Mouse (Mus musculus) kidney, adult 18-20 months (tissue): ENCODE measurements around the gene Cradd.
A peak's percentile ranks its signal among the peaks of the same experiment; 100 is the strongest.

Experiments used
- DNase-seq: peaks from one replicate; pipeline ENCODE4 v3.0.0; 2021

Cradd gene

DNA sequence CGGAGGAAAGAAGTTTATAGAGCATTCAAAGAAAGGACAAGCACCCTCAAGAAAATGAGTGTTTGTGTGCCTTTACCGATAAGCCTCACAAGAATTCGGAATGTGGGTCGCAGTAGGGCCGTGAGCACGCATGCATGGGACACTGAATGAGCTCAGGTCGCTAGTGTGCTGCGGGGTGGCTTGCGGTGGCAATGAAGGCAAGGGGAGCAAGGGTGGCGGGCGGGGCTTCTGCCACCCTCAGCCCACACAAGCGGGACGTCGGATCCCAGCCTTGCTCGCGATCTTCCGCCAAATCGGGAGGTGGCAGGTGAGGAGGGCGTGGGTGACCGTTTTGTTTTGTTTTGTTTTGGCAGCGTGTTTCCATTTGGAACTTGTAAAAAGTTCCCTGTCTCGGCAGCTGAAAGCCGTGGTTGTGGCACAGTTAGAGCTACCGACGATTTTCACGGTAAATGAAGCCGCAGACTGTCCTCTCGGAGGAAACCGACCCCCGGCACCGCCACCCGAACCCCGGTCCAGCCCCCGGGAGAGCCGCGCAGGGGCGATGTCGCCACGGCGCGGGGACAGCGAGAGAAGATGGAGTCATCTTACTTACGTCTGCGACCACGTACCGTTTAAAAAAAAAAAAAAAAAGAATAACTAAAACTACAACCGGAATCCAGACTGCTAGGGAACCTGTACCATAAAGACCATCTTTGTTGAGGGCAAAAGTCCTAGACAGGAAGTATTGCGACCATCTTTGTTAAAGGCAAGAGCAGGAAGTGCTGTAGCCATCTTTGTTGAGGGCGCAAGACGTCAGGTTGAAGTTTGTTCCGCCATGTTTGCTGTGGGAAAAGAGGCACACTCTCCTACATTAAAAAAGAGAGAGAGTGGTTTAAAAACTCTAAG is at the start of gene Cradd:
Cradd (minus strand) TSS at position 741 of the 885 bp plus-strand sequence.
- DNase-seq, result peak; percentile 90

DNA sequence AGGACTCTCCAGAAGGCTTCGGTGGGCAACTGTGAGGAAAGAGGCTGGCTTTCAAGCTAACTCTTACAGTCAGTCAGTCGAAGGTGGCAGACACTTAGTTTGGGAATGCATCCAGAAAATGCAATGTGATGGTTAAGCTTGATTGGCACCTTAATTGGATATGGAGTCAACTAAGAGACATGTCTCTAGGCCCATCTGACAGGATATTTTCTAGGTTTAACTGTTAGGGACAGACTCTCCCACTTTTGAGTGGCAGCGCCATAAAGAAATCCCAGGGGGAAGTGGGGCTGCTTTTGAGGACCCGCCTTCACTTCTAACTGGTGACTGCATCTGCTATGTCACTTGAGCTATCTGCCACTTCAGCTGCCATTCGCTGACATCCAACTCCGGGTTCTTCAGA is 49.4 kb upstream of the Cradd start:
- DNase-seq, result no peak

DNA sequence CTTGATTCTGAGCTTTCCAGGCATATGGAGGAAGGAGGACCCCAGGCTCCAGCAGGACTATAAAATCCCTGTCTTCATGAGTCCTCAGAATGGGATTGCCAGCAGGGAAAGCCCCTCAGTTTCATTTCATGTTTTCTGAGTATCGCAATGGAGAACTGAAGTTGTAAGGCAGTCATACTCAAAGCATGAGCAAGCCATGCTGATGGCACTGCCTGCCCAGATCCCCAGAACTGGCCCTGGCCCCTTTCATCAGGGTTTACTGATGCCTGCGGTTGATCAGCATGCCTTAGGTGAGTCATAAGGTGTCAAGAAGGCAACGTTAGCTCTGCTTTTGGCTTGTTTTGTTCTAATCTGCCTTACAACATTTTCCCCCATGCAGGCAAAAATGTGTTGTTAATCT is 48.0 kb upstream of the Cradd start:
- DNase-seq, result no peak

DNA sequence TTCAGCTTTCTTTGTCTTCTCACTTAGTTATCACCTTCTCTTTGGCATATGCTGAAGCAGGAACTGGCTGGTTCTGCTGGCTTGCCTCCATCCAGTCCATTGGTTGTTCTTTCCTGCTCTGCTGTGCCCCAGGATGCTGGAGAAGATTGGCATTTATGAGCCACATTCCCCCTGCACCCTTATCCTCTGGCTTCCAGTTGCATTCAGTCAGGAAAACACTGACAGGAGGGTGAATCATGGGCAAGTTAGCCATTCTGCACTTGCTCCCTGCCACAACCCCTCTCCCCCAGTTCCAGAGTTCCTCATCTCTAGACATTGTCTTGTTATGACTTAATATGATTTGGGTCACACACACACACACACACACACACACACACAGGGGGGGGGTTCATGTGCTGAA is 45.3 kb upstream of the Cradd start:
- no peak for DNase-seq

DNA sequence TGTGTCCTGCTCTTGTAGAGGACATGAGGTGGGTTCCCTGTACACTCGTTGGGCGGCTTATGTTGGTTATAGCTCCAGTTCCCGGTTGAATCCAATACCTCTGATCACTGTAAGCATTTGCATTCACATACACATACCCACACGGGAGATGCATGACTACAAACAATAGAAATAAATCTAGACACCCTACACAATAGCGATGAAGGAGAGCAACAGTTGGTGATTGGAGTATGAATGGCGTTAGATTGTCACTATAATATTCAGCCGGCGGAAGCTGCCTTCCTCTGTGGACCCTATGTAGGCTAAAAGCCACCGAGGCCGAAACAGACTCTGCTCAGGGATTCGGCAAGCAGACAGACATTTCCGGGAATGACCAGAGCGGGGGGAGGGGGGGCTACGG is 44.2 kb upstream of the Cradd start:
- DNase-seq, result no peak

DNA sequence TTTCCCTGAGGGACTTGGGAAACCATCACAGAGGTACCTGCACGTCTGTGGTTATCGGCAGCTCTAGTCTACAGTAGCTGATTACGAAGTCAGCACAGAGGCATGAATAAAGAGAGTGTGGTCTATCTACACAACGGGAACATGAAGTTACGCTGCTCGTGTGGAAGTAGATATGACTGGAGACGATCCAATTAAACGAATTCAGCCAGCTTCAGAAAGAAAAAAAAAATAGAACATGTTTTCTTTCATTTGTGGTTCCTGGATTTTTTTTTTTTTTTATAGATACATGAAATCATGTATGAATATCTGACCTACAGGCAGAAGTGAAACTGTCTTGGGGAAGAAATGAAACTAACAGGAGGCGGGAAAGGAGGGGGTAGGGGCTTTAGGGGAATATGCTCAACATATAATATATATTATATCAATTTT is 43.7 kb upstream of the Cradd start:
- DNase-seq, result no peak

DNA sequence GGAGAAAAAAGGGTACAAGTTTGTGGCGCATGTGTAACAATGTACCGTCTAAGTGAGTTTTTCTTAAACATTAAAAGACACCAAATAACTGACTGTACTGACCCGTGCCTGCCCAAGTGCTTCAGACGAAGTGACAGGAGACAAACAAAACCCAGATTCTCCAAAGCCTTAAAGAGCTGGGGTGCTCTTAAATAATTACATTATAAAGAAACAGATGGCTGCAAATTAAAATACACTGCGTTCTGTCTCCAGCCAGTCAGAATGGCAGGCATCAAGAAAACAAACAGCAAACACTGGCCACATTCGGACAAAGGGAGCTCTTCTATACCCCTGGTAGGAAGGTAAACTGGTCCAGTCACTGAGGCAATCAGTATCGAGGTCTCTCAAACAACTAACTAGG is 43.3 kb upstream of the Cradd start:
- DNase-seq, result no peak

DNA sequence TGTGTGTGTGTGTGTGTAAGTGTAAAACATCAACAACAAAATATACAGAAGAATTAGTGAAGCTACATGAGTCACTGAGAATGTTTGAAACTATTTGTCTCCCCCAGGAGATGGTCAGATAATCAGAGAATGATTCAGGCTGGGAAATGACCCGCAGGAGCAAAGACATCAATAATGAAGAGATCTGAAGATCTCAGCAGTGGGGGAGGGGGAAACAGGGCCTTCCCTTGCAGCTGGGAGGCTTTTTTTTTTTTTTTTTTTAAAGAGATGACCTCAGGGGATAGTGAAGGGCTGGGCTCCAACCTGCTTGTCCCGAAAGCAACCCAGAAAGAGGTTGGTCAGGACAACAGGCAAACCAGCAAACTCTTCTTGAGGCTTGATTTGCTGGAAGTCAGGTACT is 38.4 kb upstream of the Cradd start:
- DNase-seq, result no peak

DNA sequence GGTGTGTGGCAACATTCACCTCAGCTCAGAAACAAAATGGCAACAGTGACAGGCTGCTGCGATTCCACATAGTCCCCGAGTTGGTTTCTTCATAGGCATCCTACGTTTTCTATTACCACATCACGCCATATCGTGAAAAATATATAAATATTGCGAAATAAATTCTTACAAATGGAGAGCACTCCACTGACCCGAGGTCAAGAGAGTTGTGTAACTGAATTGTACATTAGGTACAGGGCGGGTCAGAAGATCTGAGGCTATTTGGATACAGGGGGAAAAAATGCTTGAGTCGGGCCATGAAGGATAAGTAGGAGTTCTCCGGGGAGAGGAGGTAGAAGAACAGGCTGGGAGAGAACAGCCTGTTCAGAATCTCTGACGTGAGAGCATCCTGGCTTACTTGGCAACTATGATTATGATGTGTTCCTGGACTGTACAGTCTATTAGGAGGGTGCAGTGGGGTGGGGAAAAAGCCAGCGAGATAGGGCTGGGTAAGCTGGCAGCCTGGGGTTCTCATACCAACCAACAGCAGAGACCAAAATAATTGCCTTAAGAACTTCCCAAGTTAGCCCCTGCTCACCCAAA is 37.4 kb upstream of the Cradd start:
- no peak for DNase-seq

DNA sequence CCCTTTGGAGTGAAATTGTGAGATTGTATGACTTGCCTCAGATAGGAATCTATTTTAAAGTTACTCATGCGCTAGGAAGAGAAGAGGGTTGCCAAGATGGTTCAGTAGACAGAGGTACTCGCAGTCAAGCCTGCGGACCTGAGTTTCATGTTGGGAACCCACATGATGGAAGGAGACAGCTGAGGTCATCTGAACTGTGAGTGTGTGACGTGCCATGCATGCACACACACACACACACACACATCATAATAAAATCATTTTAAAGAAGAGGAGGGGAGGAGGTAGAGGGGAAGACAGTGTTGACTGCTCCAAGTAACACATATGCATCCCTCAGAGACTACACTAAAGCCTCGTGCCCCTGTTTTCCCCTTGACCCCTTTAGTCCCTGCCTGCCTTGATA is 36.1 kb upstream of the Cradd start:
- no peak for DNase-seq

DNA sequence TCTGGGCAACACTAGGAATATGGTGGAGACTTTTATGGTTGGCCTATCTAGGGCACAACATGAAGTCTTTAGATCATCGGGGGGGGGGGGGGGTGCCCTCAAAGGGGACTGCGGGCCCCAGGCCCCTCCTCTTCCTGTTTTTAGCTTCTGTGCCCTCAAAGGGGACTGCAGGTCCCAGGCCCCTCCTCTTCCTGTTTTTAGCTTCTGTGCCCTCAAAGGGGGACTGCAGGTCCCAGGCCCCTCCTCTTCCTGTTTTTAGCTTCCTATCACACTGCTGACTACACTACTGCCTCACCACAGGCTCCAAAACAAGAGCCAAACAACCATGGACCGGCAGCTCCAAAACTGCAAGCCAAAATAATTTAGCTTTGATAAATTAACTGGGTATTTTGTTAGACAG is 33.8 kb upstream of the Cradd start:
- no peak for DNase-seq

DNA sequence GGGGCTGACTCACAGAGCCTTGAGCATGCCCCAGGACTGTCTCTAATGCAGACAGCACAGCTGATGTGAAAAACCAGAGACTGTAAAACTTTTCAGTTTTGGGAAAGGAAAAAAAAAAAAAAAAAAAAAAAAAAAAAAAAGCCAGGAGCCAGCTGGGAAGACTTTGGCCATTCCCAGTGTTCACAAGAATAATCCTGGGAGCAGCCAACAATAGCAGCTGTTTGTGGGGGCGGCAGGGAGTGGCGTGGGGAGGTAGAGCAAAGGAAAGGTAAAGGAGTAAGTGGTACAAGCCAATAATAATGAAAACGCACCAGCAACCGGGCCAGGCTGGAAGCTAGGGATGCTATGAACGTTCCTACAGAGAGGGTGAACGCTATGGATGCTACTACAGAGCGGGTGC is 32.8 kb upstream of the Cradd start:
- DNase-seq, result no peak

DNA sequence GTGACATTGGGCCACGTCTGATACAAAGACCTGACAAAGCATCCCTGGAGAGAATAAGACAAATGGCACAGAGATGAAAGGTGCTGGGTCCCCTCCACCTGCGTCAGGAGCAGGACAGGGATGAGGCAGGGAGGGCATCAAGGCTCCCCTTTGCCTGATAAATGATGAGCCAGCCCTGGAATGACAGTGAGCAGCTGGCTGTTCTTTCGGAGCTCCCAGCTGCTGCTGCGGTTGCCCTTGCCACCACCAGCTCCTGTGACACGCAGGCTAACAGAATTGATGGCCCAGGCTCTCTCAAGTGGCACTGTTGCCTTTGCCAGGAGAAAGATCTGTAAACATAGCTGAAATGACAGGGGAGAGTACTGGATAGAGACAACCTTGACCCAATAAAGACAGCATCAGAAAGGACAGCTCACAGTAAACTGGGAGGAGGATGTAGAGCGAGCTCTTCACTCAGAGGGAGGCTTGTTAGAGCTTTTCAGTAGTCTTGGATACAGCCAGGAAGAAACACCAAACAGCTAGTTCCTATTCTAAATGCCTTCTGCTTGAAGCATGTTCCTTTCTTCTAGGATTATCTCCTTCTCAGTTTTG is 31.8 kb upstream of the Cradd start:
- no peak for DNase-seq

DNA sequence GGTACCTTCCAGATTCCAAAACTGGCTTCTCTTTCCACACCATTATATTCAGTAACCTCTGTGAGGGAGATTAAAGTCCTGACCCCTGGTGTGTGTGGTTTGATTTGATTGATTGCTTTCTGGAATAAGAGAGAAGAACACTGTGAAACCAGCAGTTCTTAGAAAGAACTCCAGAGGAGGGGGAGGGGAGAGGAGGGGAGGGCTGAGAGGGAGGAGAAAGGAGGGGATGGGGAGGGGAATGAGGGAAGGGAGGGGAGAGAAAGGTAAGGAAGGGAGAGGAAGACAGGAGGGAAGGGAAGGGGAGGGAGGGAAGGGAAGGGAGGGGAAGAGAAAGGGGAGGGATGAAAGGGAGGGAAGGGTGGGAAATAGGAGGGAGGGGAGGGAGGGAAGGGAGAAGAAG is 30.7 kb upstream of the Cradd start:
- DNase-seq, result no peak

DNA sequence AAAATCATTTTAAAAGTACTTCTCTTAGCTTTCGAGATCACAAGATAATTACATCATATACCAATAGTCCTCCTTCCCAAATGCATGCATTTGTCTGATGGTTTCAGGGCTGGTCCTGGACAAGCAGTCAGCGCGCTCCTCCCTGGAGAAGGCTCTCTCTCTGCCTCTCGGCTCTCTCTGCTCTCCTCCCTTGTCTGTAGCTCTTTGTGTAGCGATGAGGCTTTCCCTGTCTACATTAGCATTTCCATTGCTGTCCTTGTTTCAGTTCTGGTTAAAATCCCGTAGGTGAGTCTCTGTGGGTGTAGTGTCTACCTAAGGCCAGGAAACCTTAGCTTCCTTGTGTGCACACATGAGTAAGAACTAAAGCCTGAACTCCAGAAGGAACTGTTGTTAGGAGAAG is 30.1 kb upstream of the Cradd start:
- no peak for DNase-seq

DNA sequence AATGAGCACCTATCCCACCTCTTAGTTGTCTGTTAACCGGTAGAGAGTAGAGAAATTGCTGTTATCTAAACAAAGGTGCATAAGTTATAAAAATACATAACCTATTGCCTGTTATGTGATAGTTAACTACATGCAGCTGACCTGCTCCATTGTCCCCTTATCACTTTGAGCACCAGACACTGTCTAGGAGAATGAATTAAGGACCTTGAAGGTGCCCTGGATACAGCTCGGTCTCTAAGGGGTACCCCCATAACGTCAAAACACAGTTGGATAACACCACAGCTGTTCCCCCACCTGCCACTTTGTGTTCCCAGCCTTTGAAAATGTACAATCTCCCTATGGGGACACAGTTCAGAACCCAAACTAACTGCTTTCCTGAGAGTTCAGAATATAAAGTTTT is 24.5 kb upstream of the Cradd start:
- no peak for DNase-seq

DNA sequence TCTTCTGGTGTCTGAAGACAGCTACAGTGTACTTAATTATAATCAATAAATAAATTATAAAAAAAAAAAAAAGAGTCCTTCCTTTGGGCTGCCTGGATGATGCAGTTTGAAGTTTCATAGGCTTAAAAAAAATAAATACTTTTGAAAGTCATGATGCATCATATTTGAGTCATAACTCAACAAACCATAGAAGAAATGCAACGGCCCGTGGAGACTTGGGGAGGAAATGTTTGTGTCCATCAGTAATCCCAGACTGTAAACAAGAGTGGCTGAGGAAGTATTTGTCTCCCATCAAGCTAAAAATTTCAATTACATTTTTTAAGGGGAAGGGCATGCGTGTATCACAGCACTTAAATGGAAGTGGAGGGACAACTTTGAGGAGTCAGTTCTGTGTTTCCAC is 23.8 kb upstream of the Cradd start:
- DNase-seq, result no peak

DNA sequence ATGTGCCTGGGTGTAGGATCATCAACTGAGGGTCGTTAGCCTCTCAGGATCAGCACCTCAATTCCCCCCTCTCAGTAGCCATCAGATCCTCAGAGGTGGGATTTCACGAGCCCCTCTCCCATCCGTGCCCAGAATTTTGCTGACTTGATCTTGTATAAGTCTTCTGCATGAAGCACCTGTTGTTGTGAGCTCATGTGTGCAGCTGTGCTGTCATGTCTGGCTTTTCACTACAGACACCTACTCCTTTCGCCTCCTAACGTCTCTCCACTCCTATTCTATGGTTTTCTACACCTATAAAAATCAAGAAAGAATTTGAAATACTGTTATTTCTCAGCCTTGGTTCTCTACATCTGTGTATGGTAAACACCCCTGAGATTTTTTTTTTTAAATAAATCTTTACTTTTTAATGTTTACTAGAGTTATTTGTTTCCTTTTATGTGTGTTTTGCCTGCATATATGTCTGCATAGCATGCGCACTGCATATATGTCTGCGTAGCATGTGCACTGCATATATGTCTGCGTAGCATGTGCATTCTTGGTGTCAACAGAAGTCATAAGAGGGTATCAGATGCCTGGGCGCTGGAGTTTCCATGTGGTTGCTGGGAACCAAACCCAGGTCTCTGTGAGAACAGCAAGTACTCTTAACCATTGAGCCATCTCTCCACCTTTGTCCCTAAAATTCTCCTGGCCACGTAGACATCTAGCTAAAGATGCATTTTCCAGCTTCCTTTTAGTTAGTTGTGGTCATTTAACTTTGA is 19.1 kb upstream of the Cradd start:
- no peak for DNase-seq

DNA sequence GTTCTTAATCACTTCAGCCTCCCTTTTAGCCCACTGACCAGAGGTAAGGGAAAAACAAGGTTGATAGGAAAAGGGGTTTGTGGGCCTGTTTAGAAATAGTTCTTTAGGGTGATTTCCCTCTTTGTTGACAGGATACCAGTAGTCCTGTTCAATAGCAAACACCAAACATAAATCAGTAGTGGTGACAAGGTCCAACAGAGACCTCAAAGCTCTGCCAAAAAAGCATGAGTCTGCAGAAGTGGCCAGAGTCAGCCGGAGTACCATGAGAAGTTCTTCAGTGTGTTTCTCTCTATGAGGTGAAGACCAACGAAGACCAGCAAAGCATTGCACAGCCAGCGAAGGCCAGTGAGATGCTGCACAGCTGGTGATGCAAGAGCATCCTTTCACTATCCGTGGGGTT is 16.7 kb upstream of the Cradd start:
- DNase-seq, result no peak

DNA sequence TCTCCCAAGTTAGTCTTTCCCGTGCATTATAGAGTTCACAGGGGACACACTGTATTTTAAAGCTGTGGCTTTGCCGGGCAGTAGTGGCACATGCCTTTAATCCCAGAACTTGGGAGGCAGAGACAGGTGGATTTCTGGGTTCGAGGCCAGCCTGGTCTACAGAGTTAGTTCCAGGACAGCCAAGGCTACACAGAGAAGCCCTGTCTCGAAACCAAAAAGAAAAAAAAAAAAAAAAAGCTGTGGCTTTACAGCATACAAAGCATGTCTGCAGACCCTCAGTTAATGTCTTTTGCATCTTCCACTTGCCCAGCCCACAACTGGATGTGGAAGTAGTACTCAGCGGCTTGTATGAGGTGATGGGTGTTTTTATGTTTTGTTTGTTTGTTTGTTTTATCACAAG is 13.7 kb upstream of the Cradd start:
- no peak for DNase-seq

DNA sequence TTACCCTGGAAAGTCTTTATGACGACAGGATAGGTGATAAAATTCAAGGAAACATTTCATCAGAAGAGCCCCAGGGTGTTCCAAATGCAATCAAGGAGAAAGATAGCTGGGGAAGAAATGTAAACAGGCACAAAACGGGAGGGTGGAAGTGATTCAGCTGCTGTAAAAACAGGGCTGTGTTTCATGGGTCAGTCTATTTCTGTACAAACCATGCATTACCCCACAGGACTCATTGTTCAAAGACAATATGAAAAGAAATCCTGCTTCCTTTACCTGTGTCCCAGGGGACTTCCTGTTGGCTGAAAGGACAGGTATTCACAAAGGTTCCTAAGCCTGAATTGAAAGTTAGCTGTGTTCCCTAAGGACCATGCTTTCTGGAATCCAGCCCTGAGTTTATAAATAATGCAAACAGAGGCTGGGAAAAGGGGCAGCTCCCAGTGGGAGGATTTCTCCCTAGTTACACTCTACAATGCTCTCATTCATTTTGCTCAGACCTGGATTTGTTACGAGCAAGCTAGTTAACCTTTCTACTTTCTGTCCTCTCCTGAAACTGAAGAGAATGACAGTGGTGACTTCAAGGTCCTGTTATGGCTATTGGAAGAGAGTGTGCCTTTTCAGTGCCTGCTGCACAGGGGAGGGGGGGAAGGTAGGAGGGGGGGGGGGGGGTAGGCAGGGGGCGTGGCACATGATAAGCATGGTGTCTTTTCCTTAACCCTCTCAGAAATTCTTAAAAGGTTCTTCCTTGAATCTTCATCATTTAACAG is 13.0 kb upstream of the Cradd start:
- DNase-seq, result no peak

DNA sequence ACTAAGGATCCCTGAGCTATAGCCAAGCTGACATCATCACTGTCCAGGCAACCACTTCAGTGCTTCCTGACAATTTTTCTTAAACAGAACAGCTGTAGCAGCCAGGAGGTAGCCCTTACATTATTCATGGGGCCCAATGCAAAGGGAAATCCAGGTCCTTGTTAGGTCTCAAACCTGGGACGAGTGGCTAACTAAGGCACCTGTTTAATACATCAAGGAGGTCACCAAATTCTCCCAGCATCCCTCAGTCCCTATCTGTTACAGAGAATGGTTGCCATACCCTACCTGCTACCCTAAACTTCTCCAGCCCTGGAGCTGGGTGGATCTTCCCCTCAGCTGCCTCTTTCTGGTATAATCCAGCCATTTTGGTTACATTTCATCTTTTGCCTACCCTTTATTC is 10.9 kb upstream of the Cradd start:
- no peak for DNase-seq

DNA sequence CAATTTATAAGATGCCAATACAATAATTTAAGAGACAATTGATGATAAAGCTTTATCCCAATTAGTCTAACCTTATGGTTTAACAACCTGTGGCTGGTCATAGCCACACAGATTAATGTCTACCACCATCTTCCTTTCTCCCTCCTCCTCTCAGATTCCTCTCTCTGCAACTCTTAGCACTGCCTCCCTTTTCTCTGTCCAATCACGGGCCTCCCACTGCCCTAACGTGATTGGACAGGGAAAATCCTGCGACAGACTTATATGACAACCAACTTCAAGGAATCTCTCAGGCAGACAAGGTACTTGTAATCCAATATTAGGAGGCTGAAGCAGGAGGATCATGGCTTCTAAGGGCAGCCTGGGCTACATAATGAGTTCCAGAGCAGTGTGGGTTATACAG is 8.7 kb upstream of the Cradd start:
- no peak for DNase-seq
